Mouse (Mus musculus) spleen, adult 2 months (tissue): ENCODE results near the gene Gm4340.
"Not testable (repeated sequence)": the region's sequence is repeated elsewhere in the genome, so short reads cannot be mapped to it uniquely, and the experiment has no call there.

ENCODE experiments used
- CTCF ChIP-seq: fragments of 200-500 bp; IDR thresholded peaks from 2 replicates; pipeline ENCODE4 v1.5.1; 2011; ENCODE audit warnings: mild to moderate bottlenecking, inconsistent platforms; ENCODE audit not compliant: insufficient read depth, insufficient read length, insufficient replicate concordance; ENCODE audit errors: extremely low read depth
- POLR2A ChIP-seq: fragments of 200-500 bp; IDR thresholded peaks from 2 replicates; pipeline ENCODE4 v1.6.1; 2011; ENCODE audit warnings: low read depth, low read length, inconsistent platforms

DNA sequence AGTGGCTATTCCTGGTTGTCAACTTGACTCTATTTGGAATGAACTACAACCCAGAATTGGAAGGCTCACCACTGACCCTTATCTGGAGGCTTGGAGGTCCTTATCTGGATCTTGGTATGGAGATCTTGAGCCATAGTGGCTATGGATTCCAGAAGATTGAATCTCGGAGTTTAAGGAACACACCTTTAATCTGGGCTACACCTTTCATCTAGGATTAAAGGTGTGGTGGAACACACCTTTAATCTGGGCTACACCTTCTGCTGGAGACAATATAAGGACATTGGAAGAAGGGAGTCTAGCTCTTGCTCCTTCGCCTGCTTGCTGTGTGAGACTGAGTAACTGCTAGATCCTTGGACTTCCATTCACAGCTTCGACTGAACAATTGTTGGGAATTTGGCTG is at the start of gene Gm4340:
- TF ChIP-seq POLR2A, CTCF: not testable (repeated sequence)
